Mouse (Mus musculus) right cerebral cortex, postnatal 25 days (tissue): Measurements from ENCODE around the gene Ptger4.
A peak's percentile ranks its signal among the peaks of the same experiment; 100 is the strongest.

Experiments
- DNase-seq: peaks from one replicate; pipeline ENCODE4 v3.0.0; 2022

The Ptger4 gene

DNA sequence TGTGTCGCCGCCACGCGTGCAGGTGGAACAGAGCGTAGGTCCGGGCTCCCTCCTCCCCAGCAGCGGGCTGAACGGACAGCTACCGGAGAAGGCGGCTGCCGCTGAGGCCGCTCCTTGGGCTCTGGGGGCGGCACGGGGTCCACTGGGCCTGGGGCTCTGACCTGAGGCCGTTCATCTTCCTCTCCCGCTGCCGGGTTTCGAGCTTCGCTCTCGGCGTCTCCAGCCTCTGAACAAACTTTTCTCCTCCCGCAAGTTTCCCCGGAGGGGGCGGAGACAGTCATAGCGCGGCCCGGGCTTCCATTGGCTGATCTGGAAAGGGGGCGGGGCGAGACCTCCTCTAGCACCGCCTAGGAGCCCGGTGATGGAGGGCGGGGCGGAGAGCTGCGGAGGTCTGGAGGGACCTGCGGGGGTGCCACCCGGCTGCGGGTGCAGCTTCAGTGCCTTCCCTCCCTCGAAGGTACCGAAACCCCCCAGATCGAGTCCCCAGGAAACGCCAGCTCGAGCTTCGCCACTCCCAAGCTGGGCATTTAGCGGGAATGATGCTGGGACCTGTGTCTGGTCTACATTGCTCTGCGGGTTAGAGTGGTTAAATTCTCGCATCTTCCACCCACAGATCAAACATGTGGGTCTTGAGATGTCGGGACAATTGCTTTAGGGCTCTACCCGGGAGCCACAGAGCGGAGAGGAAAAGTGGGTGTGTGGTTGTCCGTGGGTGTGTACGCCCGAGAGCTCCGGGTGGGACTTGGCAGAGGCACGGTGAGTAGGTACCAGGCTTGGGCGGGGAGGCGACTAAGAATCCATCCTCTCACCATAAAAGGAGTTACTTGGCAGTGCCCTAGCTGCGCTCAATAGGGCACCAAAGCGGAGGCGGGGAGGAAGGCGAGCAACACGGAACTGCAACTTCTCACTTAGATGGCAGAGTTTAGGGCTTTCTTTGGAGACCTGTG, at the start of gene Ptger4:
Ptger4 (minus strand) TSS at position 229 of the 947 bp plus-strand sequence.
- peak; percentile 83 for DNase-seq

DNA sequence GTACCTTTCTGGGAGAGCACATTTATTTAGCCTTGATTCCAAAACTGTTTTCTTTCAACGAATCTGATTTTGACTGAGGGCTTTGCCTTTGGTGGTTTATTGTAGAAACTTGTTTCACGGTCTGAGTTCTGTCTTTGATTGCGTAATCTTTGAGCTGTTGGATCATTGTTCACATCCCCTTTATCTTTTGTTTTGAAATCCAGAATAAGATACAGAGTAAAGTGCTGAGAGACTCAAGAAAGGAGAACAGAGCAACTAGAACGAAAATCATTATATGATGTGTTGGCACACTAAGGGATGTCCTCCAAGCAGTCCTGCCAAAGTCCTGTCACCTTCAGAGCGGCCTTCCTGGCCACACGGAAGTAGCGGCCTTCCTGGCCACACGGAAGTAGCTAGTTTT, 44.4 kb upstream of the Ptger4 start:
- DNase-seq, result no peak

DNA sequence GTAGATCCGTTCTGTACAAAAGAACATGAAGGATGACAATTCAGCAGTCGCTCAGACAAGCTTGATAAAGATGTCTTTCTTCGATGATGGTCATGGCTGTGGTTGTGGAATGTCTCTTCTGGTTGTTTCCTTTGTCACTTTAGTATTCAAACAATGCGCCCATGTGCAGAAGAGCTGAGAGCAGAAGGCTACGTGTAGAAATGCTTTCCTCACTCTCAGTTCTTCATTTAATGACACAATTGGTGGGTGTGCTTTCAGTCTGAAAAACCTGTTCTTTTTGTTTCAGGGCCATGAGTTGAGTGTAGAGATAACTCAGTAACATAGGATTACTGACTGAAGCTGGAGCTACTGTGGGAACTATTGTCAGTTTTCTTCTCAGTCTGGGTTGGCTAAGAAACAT, 43.1 kb upstream of the Ptger4 start:
- DNase-seq, result no peak

DNA sequence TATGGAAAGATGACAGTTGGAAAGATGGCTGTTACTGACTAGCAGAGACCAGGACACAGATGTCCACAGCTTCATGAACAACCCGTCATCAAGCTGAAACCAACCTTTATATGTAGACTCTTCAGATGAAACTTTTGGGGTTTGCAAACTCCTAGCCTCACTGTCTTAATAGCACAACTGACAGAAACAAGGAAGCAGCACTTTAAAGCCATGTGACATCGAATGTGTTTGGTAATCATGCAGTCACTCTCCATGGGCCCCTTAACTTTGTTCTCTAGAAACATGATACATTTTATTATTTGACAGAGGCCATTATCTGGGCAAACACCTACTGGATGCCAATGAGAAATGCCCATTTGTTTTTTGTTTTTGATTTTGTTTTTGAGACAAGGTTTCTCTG, 37.3 kb upstream of the Ptger4 start:
- no peak for DNase-seq

DNA sequence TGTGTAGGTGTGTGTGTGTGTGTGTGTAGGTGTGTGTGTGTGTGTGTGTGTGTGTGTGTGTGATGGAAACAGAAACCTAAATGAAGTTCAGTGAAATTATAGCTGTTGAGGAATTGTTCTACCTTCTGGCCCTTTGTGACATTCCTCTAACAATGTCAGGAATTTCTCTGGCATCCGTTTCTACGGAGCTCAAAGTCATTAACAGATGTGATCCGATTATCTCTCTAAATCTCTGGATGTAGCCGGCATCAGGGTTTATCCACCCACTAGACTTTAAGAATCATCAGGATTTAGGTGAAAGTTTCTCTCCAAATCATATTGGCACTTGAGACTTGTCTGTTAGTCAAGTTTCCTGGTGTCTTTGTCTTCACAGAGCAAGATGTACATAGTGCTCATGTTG, 35.8 kb upstream of the Ptger4 start:
- DNase-seq, result no peak

DNA sequence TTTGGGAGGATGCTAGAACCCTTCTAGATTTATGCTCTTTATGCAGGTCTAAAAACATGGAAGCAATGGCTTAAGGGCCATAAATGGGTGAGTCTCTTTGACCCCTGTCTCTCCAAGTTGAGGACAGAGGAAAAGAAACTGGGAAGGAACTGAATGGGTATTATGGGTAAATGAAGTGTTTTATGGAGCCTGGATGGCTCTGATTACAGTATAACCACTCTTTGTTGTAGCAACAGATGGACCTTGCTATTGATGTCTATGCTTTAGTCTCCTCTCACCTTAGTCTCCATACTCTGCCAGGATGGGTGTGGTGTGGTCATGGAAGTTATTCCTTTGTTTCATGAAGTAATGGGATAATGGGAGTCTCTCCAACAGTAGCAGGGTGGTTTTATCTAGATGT, 34.5 kb upstream of the Ptger4 start:
- no peak for DNase-seq

DNA sequence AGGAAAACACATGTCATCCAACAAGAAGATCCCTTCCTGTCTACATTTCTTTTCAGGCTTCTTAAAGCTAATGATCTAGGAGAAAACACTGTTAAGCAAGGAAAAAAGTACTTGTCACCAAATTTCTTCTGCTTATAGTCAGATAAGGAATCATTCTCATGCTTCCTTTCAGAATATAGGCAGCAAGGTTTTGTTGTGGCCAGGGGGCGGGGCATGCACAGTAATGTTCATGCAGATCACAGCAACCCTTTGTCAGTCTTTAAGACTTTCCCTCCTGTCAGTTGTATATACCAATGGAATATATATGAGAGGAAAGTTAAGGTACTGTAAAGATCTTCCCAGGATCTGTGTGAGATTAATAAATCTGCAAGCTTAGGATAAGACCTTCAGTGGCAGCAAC, 30.0 kb upstream of the Ptger4 start:
- no peak for DNase-seq

DNA sequence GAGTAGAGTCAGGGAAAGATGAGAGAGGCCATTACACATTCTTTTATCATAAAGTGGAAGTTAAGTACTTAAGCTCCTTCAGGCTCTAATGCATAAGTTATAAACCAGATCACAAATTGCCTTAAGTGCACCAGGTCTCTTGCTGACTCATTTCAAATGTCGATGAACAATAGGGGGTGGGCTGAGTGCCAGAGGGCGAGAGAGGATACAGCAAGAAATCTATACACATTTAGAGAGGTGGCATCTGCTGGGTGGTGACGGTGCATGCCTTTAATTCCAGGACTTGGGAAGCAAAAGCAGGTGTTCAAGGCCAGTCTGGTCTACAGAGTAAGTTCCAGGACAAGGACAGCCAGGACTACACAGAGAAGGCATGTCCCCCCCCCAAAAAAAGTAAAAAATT, 22.1 kb upstream of the Ptger4 start:
- DNase-seq, result no peak

DNA sequence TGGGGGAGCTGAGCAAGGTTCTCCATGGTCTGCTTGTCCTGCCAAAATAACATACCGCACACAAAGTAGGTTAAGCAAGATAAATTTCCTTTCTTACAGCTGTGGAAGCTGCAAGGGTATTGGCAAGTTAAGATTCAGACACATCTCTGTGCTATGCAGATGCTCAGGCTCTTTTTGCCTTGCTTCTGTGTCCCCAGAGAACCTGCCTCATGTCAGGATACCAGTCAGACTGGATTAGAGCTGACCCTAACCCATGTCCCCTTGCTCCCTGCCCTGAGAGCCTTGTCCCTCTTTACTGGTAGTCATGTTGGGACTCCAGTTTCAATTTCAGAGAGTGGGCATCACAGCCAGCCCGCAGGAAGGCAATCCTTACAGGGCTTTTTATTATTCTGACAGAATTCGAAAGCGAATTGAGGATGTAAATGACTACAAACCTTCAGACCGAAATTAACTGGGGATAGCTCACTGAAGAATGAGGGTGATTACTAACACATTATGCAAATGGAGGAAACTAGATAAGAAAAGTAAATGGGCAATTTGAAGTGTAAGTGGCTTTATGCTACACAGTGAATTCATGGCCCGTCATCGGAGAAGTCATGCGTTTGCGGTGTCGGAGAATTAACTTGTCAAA, 19.0 kb upstream of the Ptger4 start:
- no peak for DNase-seq

DNA sequence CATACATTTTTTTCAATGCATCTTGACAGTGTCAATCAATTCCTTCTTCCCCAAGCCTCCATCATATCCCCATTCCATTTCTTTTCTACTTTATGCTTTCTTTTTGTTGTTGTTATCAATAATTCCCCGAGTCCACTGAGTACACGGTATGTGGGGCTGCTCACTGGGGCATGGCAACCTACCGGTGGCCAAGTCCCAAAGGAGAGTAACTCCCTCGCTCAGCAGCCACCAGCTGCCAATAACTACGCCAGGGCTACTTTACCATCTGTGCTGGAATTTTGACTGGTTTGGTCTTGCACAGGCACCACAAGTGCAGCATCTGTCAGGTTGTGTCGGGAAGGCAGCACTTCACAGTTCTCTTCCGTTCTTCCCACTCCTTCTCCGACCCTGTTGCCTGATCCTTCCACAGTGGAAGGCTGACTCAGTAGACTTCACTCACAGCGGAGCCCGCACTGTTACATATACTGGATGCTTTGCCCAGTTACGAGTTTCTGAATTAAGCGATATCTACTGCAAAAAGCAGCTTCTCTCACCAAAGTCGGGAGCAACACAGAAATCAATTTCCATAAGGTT, 18.2 kb upstream of the Ptger4 start:
- no peak for DNase-seq

DNA sequence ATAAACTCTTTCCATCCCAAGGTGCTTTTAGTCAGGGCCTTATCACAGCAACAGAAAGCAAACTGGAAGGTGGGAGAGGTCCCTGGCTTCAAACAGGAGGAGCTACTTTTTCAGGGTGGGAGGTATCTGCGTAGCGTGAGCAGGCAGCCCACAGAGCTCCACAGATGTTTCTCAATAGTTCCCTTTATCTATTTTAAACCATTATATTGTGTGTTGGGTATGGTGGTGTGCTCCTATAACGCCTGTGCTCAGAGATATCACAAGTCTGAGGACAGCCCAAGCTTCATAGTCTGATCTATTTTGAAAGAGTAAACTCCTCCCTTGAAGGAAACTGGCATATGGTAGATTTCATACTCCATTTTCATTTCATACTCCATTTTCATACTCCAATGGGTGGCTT, 17.0 kb upstream of the Ptger4 start:
- DNase-seq, result no peak

DNA sequence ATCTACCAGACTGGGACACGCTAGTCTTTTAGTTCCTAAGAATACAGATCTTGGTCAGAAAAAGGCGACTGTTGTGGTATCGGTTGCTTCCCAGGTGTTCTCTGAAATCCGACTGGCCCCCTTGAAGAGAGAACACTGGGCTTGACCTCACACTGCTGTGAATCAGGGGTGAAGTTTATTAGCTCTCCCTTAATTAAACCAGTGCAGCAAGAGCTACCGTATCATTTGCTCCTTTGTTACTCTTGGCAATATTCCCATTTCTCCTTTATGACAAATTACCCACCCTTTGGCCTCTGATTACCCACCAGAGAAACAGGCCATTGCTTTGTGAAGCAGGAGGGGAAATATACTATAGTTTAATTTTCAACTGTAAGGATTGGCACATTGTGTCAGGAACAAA, 16.2 kb upstream of the Ptger4 start:
- DNase-seq, result no peak

DNA sequence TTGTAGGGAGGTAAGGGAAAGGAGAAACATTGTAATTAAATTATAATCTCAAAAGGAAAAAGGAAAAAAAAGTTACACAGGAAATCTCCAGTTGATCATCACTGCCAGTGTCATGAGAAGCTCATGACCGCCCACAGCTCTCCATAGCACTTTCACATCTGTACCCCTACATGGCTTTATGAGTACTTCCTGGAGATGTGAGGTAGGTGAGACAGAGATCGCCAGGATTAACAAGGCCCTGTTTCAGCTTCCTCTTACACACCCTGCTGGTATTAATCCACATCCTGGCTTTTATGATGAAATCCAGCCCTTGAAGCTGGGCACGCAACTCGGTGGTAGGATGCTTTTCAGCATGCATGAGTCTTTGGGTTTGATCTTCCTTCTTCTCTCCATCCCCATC, 6.2 kb upstream of the Ptger4 start:
- DNase-seq, result no peak

DNA sequence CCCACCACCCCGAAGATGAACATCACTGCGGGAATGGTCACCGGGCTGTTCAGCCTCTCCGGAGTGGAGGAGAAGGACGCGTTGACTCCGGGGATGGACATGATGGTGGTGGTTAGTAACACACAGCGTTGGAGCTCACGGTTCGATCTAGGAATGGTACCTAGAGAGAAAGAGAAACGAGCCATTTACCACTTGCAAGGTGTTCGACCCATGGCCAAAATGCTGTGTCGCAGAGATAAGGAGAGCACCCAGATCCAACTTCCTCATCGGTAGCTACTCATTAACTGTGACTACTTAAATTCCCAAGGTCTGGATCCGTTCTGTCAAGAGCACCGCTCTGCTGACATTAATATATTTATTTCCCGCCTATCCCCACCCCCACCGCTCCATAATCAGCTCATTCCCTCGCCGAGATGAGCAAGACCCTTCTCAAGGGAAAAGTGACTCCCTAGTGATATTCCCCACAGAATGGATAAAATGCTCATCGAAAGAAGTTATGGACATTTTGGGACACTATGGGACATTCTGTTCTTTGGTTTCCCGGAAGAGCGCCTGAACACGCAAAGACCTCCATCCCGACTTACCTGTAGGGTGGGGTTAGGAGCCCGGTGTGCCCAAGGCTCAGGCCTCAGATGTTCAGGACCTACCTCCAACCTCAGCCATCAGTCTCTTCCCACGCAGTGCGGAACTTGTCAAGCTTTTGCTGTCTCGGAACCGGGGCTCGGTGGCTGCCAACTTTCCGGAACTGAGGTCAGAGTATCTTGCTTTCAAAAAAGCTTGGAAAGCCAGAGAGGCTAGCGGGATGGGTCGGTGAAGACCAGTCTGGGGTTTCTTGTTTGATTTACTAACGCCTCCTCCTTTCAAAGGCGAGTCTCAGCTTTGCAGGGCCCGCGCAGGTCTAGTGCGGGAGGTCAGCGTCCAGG, 690 bp downstream of the Ptger4 start:
- DNase-seq, result no peak

DNA sequence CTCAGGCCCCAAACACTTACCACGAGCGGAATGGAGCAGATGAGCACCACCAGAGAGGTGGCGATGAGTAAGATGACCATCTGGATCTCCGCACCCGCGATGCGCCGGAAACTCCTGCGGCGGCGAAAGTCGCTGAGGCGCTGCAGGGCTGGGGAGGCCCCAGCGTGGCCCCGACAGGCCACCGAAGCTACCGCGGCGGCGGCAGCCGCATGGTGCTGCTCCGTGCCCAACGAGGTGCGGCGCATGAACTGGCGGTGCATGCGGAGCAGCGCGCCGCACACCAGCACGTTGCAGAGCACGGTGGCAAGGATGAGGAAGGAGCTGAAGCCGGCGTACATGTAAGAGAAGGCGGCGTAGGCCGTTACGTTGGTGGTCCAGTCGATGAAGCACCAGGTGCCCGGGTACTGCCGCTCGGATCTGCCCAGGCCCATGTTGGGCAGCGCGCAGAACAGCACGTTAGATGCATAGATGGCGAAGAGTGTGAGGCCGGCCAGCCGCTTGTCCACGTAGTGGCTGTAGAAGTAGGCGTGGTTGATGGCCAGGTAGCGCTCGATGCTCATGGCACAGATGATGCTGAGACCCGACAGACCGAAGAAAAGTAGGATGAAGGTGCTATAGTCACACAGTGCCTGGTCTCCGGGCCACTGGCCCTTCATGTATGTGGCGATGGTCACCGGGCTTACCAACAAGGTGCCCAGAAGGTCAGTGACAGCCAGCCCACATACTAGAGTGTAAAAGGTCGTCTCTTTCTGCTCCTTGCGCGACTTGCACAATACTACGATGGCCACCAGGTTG, 1.5 kb downstream of the Ptger4 start:
- DNase-seq, result peak; percentile 54

DNA sequence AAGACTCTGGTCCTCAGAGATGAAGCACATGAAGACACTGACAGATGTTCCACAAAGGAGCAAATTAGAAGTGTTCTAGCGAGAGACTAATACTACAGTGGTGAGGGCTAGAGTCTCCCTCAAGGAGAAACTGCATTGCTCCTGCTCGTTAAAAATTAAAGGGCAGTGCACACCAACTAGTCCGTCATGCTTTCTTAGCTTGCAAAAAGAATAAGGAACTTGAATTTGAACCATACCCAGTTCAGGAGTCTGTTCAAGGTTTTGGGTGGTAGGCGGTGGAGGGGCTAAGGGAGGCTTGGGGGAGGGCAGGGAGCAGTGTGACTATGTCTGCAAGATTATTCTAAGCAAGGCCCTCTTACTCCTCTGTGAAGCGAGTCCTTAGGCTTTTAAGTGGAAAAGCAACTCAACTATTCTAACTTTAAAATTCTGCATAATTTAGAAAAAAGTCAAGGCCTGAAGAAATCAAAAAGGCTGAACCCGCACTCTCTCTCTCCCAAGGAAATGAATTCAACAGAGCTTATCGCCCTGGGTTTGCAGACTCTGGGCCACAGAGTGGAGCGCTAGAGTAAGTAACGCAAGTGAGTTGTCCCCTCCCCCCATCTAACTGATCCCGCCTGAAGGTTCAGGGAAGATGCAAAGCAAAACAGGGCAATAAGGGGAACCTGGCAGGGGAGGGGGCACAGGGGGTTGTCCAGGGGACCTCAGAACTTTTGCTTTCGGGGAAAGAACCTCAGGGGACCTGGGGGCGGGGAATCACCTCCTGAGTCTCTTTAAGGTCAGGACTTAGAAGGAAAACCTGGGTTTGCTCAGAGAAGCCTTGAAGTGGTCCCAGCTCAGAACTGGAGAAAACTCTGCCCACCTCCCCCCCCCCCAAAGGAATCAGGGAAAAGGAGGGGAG, 2.4 kb downstream of the Ptger4 start:
- no peak for DNase-seq

DNA sequence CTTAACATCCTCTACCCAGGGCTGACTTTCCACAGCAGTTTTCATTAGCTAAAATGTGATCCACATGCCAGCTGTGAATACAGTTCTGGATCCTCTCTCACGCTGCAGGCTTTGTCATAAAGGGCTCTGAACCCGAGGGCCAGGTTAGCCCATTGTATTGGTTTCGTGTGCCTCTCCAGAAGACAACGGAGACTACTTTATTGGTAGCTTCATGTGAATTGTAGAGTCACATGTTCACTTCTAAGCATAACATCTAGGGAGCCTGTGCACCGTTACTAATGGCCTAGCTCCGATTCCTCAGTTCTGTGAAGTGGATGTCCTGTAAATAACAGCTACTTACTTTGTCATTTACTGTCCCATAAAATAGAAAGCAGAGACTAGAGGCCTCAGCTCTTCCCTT, 3.6 kb downstream of the Ptger4 start:
- DNase-seq, result no peak

DNA sequence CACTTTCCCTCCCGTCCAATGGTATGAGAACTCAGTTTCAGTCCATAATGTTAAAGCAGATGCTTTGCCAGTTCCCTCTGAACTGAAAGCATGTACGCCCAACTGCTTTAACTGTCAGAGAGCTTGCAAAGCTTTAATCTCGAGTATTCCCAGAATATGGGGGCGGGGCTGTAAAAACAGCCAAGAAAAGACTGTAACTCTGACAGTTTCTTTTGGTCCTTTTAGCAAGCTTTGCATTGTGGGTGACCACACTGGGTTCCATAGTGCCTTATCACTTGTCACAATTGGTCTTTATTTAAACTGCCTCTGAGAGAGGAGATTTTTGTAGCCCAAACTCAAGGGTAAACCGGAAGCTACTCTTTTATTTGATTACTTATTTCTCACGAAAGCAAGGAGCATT, 4.1 kb downstream of the Ptger4 start:
- DNase-seq, result no peak

DNA sequence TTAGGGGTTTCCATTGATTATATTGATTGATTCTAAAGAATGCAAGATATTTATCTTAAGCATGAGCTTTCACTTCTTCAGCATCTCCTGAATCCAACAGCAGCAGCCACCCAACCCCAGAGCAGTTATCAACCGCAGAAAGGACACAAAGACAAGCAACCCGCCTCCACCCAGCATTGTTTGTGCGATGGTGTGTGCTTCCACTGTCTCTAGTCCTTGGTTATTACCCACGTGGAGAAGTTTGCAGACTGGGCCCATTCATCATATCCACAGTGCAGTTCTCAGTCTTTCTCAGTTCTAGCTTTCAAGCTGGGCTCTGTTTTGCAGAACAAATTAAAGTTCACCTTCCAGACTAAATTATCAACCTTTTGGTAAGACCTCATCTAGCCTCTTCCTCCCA, 4.6 kb downstream of the Ptger4 start:
- no peak for DNase-seq

DNA sequence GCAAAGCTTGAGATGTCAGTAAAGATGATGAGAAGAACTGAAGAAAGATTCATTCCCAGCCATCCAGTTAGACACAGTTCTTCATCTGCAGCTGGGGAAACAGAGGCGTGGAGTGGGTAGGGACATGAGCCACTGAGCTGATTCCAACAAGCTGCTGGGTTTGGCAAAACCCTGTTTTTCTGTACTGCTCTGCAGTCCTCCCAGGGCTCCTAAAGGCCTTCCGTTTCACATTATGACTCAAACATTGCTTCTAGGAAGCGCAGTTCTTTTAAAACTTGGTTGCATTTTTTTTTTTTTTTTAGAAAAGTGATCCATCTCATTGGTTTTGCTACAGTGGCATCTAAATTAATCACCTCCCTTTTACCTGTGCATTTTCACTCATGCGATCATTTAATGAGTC, 5.4 kb downstream of the Ptger4 start:
- DNase-seq, result no peak

DNA sequence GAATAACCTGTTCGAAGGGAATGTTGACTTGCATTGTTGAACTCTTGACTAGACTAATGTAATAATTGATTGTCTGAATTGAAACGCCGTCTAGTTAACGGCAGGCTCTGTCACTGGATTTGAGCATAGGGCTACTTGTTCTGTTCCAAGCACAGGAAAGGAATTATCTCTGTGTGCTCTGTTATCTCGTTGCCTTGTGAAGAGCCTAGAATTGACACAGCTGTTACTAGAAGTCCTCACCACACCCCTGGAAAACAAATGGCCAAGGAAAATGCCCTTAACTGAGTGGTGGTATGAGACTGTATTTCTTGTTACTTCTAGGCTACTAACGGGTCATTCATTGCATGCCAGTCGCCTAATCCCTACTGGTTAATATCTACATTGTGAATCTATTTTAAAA, 5.9 kb downstream of the Ptger4 start:
- DNase-seq, result no peak
